Mouse (Mus musculus) heart, postnatal 0 days (tissue): Measurements from ENCODE around the gene Mdga1.

Experiments used
- CTCF ChIP-seq: IDR thresholded peaks from 2 replicates; pipeline ENCODE4 v1.5.1; 2016; ENCODE audit warnings: antibody characterized with exemption, control low read depth, low read depth
- EP300 ChIP-seq: IDR thresholded peaks from 2 replicates; pipeline ENCODE4 v1.6.1; 2016; ENCODE audit warnings: antibody characterized with exemption, low read depth

DNA sequence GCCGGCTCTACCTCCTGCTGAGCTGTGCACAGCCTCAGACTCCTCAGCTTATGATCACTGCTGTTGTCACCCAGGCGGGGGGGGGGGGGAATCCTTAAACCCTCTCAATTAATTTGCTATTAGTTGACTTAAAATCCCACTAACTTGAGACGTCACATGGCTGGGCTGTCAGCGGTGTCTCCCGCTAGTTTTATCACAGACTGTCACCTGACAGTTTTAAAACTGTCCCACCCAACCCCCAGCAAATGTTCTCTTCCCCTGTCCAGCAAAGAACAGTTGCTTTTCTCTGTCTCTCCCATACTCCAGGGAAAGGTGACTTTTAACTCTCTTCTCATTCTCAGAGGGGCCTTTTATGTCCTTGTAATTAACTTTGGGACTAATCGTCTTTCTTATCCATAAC lies 115.5 kb downstream of the Mdga1 start:
- TF ChIP-seq EP300 (no peak), CTCF (no peak)
